Mouse (Mus musculus): ENCODE results near the gene Hsd3b7. TPM values are rescaled to one million over a fixed set of nuclear protein-coding genes. Genes with fewer than 3 reads are reported as not detected.
"Not testable (repeated sequence)": the region's sequence is repeated elsewhere in the genome, so short reads cannot be mapped to it uniquely, and the experiment has no call there.

The Hsd3b7 gene
- polyA plus RNA-seq, 1 experiment from 2014 or later: 14.9 TPM

DNA sequence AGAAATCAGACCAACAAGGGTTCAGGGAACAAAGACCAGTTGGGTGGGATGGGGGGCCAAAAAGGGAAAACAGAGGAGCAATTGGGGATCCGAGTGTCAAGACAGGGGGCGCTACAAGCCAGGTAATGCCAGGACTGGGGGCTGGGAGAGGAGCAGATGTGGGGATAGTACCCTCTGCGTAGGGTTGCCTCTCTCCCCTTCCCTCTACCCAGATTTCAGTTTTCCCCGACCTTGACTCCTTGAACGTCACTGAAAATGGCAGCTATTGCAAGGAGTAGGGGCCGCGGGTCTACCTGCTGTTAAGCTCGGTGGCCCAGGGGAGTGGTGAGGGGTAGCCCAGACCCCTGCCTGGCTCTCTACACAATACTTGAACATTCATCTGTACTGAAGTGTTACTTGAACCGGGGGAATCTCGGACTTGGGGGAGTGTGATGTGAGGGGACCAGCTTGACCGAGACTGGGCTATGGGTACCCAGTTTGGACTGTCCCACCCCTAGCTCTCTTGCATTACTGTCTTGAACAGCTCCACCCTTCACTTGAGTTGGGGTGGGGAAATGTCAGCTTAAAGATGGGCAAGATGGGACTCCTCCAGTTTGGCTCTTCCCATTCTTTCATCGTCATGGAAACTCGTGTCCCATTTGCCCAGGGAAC lies 31.9 kb upstream of the Hsd3b7 start:
- H3K27ac ChIP-seq: peak overlapping the region; percentile 91

GRCm38 (mm10) chr7:127768997-127769593 lies 31.3 kb upstream of the Hsd3b7 start:
- Histone ChIP-seq H3K4me3 (peak overlapping the region; percentile 73), H3K9me3 (no peaks in the 10 kb centered on the region), H3K36me3 (peaks cover 36% of the 10 kb centered on the region), H3K27ac (peak overlapping the region; percentile 91), H3K4me1 (peaks cover 44% of the 10 kb centered on the region), H3K27me3 (ENCODE audit: insufficient read depth, poor library complexity, severe bottlenecking) (peaks cover 19% of the 10 kb centered on the region; the same call in 1 of the 2 replicates)
- WGBS: 3% methylated on average over 16 of the region's 16 CpGs
- peak; percentile 95 for DNase-seq (ENCODE audit: low spot score)

More for the DNA sequence above, 31.9 kb upstream of the Hsd3b7 start:
- 54% methylated on average over 13 of the region's 13 CpGs for WGBS
- Histone ChIP-seq H3K27me3 (ENCODE audit: insufficient read depth, poor library complexity, severe bottlenecking) (peaks cover 24% of the 10 kb centered on the region; the same call in 1 of the 2 replicates), H3K4me3 (peak overlapping the region; percentile 73), H3K9me3 (no peaks in the 10 kb centered on the region), H3K36me3 (peaks cover 42% of the 10 kb centered on the region), H3K4me1 (peaks cover 39% of the 10 kb centered on the region)
- DNase-seq (ENCODE audit: low spot score): no peak

DNA sequence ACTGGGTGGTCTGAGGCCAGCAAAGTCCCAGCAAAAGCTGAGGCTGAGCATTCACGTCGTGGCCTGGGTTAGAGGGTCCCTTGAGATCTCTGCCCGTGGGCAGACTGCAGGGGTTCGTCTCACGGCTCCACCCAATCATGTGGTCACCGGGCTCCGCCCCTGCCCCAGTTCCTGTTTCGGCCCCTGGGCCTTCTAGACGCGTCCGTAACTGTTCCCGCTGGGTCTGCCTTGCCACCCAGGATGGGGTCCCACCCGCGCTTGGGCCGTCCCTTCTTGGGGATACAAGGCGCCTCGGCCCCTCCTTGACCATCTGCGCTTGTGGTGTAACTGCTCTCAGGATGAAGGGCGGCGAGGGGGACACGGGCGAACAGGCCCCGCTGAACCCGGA lies 30.8 kb upstream of the Hsd3b7 start, which contains the start of gene Orai3:
Gene Orai3, plus strand, starts transcription at position 165 of the 388 bp plus-strand sequence.
- under 1% methylated on average over 24 of the region's 24 CpGs for WGBS
- peak; percentile 92 for DNase-seq (ENCODE audit: low spot score)
- Histone ChIP-seq H3K27me3 (ENCODE audit: insufficient read depth, poor library complexity, severe bottlenecking) (peaks cover 17% of the 10 kb centered on the region; the same call in 1 of the 2 replicates), H3K36me3 (peaks cover 32% of the 10 kb centered on the region), H3K9me3 (no peaks in the 10 kb centered on the region), H3K4me3 (peak within 1 kb of the TSS; percentile 73), H3K27ac (peak within 1 kb of the TSS; percentile 91), H3K4me1 (peaks cover 44% of the 10 kb centered on the region)

- DNase-seq (ENCODE audit: low spot score): no peak
- Histone ChIP-seq H3K27me3 (ENCODE audit: insufficient read depth, poor library complexity, severe bottlenecking) (peaks cover 11% of the 10 kb centered on the region; the same call in 1 of the 2 replicates), H3K9me3 (no peaks in the 10 kb centered on the region), H3K27ac (peak overlapping the region; percentile 91), H3K4me3 (peak overlapping the region; percentile 73), H3K36me3 (peaks cover 26% of the 10 kb centered on the region), H3K4me1 (peaks cover 44% of the 10 kb centered on the region)
- 2% methylated on average over 27 of the region's 27 CpGs for WGBS
Measured at GRCm38 (mm10) chr7:127770039-127770905, 30.1 kb upstream of the Hsd3b7 start.

GRCm38 (mm10) chr7:127771262-127771661 lies 29.1 kb upstream of the Hsd3b7 start:
- Histone ChIP-seq H3K36me3 (peaks cover 16% of the 10 kb centered on the region), H3K27me3 (ENCODE audit: insufficient read depth, poor library complexity, severe bottlenecking) (peaks cover 11% of the 10 kb centered on the region; the same call in 1 of the 2 replicates), H3K4me1 (peaks cover 44% of the 10 kb centered on the region), H3K27ac (no peak overlapping the region), H3K4me3 (peak overlapping the region; percentile 73), H3K9me3 (no peaks in the 10 kb centered on the region)
- 67% methylated on average over 5 of the region's 5 CpGs for WGBS
- no peak for DNase-seq (ENCODE audit: low spot score)

DNA sequence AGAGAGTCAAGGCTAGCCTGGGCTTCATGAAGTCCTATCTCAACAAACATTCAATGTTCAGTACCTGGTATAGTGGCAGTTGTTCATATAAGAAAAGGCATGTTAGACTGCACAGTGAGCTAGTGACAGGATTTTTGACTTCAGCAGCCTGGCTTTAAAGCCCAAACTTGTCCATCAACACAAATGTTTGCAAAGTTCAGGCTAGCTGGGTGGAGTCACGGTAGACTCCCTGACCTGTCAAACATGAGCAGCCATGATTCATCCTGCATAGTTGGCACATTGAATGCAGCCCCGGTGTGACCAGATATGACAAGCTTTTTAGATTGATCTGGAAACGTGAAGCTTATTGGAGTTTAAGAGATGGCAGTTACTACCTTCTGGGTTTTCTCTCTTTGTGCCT lies 28.3 kb upstream of the Hsd3b7 start:
- Histone ChIP-seq H3K9me3 (no peaks in the 10 kb centered on the region), H3K4me1 (peaks cover 44% of the 10 kb centered on the region), H3K27ac (no peak overlapping the region), H3K27me3 (ENCODE audit: insufficient read depth, poor library complexity, severe bottlenecking) (peaks cover 11% of the 10 kb centered on the region; the same call in 1 of the 2 replicates), H3K4me3 (no peak overlapping the region), H3K36me3 (peaks cover 14% of the 10 kb centered on the region)
- no peak for DNase-seq (ENCODE audit: low spot score)
- 64% methylated on average over 3 of the region's 3 CpGs for WGBS

GRCm38 (mm10) chr7:127772557-127772956 lies 27.8 kb upstream of the Hsd3b7 start:
- no peak overlapping the region for H3K27ac ChIP-seq
- no peak for DNase-seq (ENCODE audit: low spot score)
- no peak overlapping the region for H3K4me3 ChIP-seq
- WGBS: 79% methylated on average over 1 of the region's 1 CpGs
- H3K9me3 ChIP-seq: no peaks in the 10 kb centered on the region
- H3K27me3 ChIP-seq (ENCODE audit: insufficient read depth, poor library complexity, severe bottlenecking): peaks cover 6% of the 10 kb centered on the region; the same call in 1 of the 2 replicates
- H3K36me3 ChIP-seq: peaks cover 10% of the 10 kb centered on the region
- H3K4me1 ChIP-seq: peaks cover 41% of the 10 kb centered on the region

DNA sequence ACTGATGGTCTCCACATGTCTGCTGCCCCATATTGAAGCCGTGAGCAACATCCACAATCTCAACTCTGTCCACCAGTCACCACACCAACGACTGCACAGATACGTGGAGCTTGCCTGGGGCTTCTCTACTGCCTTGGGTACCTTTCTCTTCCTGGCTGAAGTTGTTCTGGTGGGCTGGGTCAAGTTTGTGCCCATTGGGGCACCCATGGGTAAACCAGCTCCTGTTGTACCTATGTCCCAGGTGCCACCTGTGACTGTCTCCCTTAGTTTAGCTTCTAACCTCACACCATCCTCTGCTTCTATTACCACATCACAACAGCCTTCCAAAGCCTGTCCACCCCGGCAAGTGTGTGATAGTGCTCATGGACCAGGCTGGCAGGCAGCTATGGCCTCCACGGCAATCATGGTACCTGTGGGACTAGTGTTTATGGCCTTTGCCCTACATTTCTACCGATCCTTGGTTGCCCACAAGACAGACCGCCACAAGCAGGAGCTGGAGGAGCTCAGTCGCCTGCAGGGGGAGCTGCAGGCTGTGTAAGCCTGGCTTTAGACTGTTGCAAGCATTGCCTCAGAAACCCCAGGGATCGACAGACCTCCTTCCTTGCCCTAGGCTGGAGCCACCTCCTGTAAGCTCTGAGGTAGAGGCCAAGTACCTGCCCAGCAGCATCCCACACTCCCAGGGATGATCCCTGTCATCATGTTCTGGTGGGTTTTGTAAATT lies 26.6 kb upstream of the Hsd3b7 start:
- Histone ChIP-seq H3K36me3 (peaks cover 4% of the 10 kb centered on the region; the same call in 1 of the 2 replicates), H3K4me3 (0 out of 2 replicates have a peak overlapping the region, but pooled peaks have one; percentile 5), H3K27ac (no peak overlapping the region), H3K4me1 (peaks cover 41% of the 10 kb centered on the region), H3K27me3 (ENCODE audit: insufficient read depth, poor library complexity, severe bottlenecking) (no peaks in the 10 kb centered on the region), H3K9me3 (no peaks in the 10 kb centered on the region)
- DNase-seq (ENCODE audit: low spot score): no peak
- 40% methylated on average over 9 of the region's 9 CpGs for WGBS

- H3K9me3 ChIP-seq; H3K27me3 ChIP-seq (ENCODE audit: insufficient read depth, poor library complexity, severe bottlenecking); DNase-seq (ENCODE audit: low spot score): not testable (repeated sequence)
- WGBS: 71% methylated on average over 7 of the region's 7 CpGs
- H3K4me3 ChIP-seq: peak overlapping the region; percentile 96
- peak overlapping the region; percentile 99 for H3K27ac ChIP-seq
- peaks cover 20% of the 10 kb centered on the region for H3K4me1 ChIP-seq
- peaks cover 24% of the 10 kb centered on the region for H3K36me3 ChIP-seq
Measured at GRCm38 (mm10) chr7:127775837-127776236, 24.6 kb upstream of the Hsd3b7 start.

- no peaks in the 10 kb centered on the region for H3K9me3 ChIP-seq
- peaks cover 15% of the 10 kb centered on the region for H3K4me1 ChIP-seq
- peak within 1 kb of the TSS; percentile 96 for H3K4me3 ChIP-seq
- H3K27ac ChIP-seq: peak within 1 kb of the TSS; percentile 99
- WGBS: 0% methylated on average over 23 of the region's 23 CpGs
- peak; percentile 90 for DNase-seq (ENCODE audit: low spot score)
- no peaks in the 10 kb centered on the region for H3K27me3 ChIP-seq (ENCODE audit: insufficient read depth, poor library complexity, severe bottlenecking)
- peaks cover 30% of the 10 kb centered on the region for H3K36me3 ChIP-seq
Measured at GRCm38 (mm10) chr7:127776426-127776825, 24.0 kb upstream of the Hsd3b7 start, which contains the start of gene Setd1a. TSS of gene Setd1a (plus strand) at chr7:127776670.

DNA sequence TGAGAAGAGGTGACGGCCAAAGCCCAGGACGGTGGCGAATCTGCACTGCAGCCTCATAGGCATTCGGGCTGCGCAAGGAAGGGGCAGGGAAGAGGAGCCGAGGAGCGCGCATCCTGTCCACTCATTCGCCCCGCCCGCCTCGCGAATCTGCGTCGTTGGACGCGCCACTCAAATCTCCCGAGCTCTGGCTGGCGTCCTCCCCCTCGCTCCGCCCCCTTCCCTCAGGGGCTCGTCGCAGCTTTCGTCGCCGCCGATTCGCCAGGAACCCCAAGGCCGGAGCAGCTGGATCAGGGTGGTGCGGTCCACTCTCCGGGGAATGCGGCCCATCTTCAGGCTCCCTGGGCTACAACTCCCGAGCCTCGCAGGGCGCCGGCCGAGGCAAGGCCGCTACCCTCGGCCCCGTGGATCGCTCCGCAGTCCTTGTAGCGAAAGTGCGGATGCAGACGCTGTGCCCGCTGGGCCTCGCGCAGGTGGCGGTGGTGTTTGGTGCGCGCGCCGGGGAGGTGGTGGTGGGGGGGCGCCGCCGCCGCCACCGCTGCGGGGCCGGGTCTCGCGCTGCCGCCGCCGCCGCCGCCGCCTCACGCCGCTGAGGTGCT lies 23.4 kb upstream of the Hsd3b7 start:
- H3K27me3 ChIP-seq (ENCODE audit: insufficient read depth, poor library complexity, severe bottlenecking): no peaks in the 10 kb centered on the region
- peak overlapping the region; percentile 96 for H3K4me3 ChIP-seq
- peak overlapping the region; percentile 99 for H3K27ac ChIP-seq
- under 1% methylated on average over 68 of the region's 70 CpGs for WGBS
- peaks cover 36% of the 10 kb centered on the region for H3K36me3 ChIP-seq
- H3K4me1 ChIP-seq: peaks cover 15% of the 10 kb centered on the region
- DNase-seq (ENCODE audit: low spot score): peak; percentile 97
- H3K9me3 ChIP-seq: no peaks in the 10 kb centered on the region

All from heart, embryonic 10.5 days (tissue).